Mouse (Mus musculus): ENCODE results near the gene Lypd3.

Gene Lypd3

DNA sequence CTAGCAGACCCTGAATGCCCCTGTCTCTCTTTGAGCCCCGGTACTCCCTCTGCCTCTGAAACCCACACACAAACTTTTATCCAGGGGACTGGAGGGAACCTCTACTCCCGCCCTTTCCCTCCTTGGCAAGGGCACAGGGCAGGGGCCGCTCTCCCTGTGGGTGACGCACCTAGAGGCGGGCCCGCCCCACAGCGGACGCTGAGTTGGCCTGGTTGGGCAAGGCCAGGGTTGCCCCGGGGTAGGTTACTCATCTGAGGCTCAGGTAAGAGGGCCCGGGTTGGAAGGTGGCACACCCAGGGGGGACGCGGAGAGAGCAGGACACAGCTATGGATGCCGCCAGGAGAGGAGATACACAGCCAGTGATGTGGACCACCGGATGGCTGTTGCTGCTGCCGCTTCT is at the start of gene Lypd3:
Lypd3 (plus strand) TSS at position 287 of the 400 bp plus-strand sequence.
- no peak for DNase-seq

DNA sequence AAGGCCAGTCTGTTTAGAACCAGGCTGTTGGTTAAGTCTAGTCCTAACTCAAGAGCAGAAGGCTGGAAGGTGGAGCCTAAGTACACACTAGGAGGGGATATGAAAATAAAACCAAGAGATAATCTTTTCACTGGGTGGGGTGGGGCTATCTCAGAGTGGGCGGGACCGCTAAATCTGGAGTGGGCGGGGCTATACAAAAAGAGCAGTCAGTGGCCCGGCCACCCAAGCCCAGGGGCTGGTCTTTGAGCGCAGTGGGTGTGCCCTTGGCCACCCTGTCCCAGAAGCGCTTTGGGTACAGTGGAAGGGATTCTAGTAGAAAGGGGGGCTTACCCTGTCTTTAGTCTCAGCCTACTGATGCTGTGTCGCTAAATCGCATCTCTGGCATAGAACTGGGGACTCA is 49.5 kb upstream of the Lypd3 start:
- DNase-seq = peak in 1 of 2 experiments; percentile 24

DNA sequence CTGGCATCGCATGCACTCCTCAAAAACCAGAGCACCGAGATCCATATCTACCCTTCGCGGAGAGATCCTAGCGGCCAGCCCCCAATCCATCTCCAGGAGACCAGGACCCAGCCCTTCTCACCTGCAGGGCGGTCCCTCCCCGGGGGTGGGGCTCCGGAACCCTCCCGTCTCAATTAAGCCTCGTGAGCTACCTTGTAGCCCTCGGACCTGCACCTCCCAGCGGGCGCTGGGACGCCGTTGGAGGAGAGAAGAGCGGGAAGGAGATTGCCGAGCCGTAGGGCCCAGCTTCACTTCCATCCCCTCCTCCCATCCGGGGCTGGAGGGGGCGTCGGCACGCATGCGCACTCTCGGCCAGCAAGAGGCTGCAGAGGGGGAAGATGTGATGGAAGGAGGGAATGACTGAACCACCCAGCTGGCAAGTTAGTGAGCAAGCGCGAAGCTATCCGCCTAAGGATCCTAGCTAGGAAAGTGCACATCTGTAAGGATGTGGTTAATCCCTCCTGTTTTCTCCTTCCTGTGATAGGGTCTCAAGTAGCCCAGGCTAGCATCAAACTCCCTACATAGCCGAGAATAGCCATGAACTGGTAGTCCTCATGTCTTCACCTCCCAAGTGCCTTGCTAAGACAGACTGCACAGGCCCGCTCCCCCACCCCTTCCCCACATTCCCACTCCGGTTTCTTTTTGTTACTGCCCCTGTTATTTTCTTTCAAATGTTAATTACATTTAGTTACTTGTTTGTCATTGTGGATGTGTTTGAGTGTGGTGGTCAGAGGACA is 48.8 kb upstream of the Lypd3 start, which contains the start of the genes Ethe1 and Zfp575:
Ethe1 (plus strand) TSS at position 214 of the 776 bp plus-strand sequence.
Zfp575 (minus strand) TSS at position 312 of the 776 bp plus-strand sequence.
- DNase-seq = peak; percentile 82 to 86

DNA sequence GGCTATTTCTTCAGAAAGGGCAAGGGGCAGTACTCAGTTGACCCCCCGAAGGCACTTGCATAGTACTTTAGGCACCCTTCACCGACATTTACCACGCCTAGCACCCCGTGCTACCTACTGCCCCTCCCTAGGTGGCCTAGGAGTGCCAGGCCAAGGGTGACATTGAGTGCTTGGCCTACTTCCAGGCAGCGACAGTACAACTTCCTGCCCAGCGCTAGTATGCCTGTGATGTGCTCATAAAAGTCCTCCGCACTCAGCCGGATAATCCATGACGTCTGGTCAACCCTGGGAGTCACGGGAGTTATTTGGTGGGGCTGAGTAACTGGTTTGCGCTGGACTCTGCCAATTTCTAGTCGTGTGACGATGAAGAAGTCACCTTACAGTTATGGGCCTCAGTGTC is 48.0 kb upstream of the Lypd3 start:
- no peak for DNase-seq

DNA sequence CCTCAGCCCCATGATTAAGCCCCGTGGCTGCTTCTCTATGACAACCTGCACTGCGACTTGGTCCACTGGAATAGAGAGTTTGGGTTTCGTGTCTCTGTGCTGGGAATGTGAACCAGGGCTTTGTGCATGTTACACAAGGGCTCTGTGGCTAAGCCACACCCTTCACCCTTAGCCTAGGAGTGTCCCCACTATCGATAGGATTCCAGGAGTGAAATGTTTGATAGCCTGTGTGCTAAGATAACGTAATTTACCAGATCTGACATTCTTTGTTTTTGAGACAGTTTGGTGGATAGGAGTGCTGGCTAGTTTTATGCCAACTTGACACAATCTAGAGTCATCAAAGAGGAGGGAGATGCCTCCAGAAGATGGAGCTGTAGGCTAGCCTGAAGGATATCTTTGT is 44.6 kb upstream of the Lypd3 start:
- no peak for DNase-seq

DNA sequence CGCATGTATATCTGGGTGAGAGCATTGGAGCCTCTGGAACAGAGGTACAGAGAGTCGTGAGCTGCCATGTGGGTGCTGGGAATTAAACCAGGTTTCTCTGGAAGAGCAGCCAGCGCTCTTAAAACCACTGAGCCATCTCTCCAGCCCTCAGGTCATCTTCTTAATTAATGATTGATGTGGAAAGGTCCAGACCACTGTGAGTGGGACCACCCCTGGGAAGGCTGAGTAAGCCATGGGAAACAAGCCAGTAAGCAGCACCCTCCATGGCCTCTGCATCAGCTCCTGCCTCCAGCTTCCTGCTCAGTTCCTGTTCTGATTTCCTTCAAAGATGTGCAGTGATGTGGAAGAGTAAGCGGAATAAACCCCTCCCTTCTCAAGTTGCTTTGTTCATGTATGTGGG is 44.2 kb upstream of the Lypd3 start:
- no peak for DNase-seq

DNA sequence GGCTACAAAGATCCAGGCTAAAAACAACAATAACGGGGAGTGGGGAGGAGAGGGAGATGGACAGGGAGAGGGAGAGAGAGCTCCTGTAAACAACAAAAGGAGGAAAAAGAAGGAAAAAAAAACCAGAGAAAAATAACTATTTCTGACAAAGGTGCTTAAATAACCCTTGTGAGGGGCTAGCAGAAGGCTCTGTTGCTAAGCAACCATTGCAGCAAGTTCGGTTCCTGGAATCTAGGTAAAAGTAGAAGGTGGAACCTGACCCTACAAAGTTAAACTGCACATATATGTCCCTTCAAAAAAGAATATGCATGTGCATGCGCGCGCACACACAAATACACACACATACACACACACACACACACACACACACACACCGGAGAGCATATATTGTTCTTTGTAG is 43.6 kb upstream of the Lypd3 start:
- no peak for DNase-seq

DNA sequence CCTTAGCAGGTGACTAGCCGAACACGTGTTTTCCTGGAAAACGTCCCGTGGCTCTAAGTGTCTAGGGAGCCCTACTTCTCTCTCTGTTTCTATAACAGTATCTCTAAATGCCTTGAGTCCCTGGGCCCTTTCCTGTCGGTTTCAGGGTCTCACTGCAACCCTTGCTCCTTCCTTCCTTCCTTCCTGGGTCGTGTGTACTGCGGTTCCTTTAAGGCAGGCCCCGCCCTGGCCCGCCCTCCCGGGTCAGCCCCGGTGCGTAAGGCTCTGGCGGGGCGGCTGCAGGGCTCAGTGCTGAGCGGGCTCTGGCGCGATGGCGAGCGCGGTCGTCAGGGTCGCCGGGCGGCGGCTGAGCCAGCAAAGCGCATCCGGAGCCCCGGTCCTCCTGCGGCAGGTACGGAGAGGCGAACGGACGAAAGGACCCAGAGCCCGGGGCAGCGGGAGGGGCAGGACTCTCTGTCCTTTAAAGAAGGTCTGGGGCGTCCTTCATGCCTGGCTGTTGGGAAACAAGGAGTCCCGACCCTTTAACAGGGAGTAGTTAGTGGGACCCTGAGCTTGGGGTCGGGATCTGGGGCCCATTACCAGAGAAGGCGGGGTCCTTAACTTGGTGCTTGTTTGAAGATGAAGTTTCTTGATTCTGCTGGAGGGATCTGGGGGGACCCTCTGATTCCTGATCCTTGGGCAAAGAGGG is 42.6 kb upstream of the Lypd3 start:
- peak; percentile 72 to 82 for DNase-seq

DNA sequence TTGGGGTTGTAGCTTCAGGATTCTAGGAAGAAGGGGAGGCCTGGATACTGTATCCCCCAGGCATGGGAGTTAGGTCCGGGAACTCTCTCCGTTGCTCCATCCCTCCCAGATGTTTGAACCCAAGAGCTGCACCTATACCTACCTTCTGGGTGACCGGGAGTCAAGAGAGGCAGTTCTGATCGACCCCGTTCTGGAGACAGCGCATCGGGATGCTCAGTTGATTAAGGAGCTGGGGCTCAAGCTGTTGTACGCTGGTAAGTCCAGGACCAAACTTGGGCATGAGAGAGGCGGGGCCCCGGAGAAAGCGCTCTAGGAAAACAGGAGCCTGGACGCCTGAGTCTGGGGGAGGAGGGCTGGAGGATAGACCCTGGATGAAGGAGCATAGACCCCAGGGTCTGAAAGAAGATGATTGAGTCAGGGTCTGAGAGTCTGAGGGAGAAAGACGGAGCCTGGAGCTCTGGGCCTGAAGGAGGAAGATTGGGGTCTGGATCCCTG is 42.0 kb upstream of the Lypd3 start:
- no peak for DNase-seq

DNA sequence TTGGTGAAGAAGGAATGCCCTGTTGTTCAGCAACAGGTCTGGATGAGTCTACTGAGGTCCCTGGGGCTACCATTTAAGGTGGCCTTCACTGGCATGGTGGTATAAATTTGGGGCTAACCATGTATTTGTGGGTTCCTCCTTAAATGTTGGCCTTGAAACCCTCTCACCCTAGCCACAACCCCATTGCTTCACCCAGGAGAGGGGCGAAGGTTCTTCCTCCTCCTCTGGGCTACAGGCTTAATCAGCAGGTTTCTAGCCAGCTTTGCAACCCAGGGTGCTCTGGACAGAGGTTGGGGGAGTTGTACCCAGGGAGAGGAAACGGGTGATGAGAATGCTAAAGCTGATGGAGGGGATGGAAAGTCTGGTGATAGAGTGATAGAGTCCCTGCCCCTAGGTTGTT is 40.9 kb upstream of the Lypd3 start:
- DNase-seq = no peak

DNA sequence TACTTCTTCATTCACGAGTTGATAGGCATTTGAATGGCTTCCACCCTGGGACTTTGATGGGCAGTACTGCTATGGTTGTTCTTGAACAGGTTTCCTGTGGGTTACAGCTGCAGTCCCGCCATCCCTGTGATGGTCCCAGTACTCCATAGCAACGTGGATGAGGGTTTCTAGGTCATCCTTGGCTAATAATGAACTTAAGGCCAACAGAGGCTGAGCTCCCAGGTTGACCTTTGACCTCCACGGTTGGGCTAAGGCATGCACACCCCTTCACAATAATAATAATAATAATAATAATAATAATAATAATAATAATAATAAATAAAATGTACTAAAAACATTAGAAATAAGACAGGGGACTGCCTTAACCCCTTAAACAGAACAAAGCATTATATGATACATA is 38.2 kb upstream of the Lypd3 start:
- no peak for DNase-seq

DNA sequence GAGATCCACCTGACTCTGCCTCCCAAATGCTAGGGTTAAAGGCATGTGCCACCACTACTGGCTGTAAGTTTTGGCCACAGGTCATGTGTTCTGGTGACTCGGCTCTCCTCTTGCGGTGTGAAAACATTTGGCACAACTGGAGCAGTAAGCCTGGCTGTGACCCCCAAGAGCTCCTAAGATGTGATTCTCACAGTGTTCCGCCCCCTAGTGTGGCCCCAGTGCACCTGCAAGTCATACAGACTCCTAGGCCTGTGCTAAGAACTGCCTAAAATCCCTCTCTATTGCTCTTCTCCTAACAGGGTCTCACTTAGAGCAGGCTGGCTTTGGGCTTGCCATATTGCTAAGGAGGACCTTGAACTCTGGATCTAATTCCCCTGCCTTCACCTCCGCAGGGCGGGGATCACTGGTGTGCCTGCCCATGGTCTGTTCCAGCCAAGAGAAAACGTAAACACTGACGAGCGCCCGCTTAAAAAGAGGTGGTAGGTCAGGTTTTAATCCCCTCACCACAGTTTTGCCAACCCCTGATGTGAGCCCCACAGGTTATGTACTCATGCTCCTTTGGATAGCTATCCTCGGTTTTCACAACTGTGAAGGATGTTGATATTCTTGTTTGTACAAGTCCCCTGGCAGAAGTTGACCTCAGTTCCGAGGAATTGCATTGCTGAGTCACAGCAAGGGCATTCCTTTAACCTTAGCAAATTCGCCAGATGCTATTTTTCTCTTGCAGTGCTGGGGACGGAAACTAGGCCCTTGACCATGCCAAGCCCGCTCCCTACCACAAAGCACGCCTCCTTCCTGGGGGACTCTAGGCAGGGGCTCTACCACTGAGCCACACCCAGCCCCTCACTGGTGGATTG is 36.9 kb upstream of the Lypd3 start:
- DNase-seq = no peak

DNA sequence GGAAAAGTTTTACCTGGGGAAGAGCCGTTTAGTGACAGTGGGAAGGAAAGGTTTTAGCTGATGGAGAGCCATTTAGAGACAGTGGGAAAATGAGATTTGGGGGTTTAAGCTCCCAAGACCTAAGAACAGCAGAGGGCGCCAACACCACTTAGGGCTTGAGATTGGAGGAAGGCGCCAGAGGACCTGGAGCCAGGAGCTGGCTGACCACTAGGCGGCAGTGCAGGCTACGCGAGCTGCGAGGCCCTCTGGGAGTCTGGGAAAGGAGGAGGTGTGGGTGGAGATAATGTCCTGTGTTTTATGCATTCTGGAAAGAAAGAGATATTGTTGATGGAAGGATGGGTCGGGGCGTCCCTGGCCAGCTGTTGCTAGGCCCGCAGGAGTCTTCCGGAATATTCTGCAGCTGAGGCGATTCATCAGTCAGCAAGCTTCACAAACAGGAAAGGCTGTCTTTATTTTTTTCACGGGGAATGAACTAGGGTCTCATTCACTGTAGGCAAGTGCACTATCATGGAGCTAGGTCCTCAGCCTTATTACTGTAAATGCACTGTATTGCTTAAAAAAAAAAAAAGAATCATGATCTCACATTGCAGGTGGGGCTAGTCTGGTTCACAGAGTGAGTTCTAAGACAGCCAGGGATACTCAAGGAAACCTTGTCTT is 35.3 kb upstream of the Lypd3 start:
- DNase-seq = peak; percentile 98 to 100

DNA sequence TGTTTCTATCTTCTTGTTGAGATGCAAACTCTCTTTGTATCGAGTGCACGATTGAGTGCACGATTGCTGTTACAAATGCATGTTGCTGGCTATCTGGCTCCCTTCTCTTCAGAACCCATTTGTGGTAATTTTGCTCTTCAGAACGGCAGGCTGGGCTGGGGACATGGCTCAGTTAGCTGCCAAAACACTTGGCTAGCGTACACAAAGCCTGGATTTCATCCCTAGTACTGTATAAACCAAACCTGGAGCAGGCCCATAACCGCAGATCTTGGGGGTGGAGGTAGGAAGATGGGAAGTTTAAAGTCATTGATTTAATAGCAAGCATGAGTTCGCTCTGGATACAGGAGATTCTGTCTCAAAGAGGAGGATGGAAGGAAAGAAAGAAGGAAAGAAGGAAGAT is 30.8 kb upstream of the Lypd3 start:
- DNase-seq = peak; percentile 30 to 49

DNA sequence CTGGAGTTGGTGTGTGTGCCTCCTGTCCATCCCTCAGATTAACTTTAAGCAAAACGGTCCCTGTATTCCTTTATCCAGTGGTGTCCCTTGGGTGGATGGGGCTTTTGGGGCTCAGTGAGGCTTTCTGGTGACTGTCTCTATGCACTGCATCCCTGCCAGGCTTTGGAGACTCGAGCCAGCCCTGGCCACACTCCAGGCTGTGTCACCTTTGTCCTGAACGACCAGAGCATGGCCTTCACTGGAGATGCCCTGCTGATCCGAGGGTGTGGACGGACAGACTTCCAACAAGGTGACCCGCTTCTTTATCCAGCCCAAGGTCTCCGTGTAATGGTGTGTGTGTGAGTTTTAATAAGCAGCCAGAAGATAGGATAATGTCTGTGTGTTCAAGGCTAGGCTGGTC is 30.3 kb upstream of the Lypd3 start:
- DNase-seq = no peak

DNA sequence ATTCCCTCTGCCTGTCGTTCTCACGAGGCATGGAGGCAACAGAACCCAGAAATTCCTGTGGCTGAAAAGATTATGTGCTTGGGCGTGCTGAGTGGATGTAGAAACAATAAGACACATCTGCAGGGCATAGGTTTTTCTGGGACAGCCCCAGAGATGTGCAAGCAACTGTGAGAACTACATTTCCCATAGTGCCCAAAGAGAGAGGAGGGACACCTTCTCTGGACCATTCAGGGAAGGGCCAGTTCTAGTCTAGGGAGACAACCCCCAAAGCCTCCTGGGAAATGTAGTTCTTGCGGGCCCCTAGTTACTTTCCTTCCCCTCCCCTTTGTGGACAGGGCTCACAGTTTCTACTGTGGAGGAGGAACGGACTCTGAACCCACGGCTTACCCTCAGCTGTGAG is 28.3 kb upstream of the Lypd3 start:
- peak; percentile 46 to 50 for DNase-seq

DNA sequence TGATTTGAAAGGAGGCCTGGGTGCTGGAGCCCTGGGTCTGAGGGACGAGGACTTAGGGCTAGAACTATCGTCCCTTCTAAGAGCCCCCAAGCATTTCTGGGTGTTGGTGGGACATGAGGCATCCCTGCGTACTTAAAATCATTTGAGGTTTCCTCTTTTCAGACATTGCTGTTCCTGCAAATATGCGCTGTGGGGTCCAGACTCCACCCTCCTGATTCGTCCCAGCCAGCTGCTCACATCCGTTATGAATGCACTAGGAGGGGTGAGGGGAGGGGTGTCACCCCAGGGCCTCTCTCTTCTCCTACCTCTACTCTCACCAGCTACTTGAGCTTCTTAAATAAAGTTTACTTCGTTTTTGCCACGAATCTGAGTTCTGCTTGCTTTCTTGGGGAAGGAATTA is 27.8 kb upstream of the Lypd3 start:
- no peak for DNase-seq

DNA sequence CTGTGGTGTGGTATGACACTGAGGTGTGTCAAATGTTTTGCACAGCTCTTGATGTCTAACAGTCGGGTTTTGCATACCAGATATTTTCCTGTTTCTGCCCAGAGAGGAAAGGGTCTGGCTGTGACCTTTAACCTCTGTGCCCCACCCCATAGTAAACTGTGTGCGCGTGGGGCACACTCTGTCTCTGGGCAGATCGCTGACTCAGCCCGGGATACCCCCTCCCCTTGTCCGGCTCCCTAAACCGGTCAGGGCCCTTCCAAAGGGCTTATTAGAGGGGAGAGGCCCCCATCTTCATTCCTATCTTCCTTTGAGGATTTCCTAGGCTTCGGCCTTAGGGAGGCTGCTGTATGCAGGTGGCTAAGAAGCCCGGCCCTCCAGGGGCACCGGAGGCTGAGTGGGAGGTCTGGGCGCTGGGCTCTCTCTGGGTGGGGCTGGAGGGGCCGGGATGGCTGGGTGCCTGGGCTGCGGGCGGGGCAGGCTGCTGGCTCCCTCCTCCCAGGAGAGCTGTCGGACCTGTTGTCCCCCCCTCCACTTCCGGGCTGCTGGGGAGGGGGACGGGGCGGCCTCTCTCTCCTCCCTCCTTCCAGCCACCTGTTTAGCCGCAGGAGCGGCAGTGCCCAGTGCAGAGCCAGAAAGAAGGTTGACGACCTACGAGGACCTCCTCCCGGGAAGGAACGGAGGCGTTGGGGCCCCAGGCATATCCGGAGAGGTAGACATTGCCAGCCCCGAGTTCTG is 26.0 kb upstream of the Lypd3 start, which contains the start of gene Phldb3:
Phldb3 (plus strand) TSS at position 620 of the 735 bp plus-strand sequence.
- no peak for DNase-seq

DNA sequence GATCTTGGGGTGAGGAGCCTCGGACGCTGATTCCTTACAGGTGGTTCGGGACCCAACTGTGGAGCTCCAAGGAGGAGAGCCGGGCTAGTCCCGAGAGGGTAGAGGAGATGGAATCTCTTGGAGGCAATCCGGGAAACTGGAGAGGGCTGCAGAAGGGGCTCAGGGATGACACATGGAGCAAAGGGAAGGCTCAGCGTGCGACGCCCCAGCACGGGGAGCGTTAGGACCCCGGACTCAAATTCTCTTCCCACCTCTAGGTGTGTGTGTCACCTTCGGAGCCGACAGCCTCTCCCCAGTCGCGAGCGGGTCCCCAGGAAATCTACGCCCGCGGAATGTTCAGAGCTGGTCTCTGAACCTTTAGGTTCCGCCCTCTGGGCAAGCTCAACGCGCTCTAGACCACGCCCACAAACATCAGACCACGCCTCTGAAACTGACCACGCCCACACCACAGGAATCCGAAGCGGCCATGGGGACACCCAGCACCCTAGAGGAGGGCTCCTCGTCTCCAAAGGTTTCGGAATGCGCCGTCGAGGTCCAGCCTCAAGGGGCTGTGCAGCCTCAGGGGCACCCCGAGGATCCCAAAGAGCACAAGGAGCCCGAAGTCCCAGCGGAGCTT is 25.4 kb upstream of the Lypd3 start:
- DNase-seq = peak in 1 of 2 experiments; percentile 53

DNA sequence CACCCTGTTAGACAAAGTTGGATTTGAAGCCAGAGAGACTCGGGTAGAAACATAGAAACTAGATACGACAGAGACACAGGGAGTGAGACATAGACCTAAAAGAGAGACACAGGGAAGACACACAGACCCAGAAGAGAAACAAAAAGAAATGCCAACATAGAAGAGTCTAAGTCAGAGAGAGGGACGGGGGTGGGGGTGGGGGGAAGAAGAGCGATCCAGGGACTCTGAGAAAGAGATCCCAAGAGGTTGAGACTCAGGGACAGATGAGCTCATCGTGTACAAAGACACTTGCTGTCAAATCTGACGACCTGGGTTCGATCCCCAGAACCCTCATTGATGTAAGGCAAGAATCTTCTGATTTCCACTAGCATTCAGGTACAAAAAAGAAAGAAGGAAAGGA is 24.6 kb upstream of the Lypd3 start:
- DNase-seq = no peak

DNA sequence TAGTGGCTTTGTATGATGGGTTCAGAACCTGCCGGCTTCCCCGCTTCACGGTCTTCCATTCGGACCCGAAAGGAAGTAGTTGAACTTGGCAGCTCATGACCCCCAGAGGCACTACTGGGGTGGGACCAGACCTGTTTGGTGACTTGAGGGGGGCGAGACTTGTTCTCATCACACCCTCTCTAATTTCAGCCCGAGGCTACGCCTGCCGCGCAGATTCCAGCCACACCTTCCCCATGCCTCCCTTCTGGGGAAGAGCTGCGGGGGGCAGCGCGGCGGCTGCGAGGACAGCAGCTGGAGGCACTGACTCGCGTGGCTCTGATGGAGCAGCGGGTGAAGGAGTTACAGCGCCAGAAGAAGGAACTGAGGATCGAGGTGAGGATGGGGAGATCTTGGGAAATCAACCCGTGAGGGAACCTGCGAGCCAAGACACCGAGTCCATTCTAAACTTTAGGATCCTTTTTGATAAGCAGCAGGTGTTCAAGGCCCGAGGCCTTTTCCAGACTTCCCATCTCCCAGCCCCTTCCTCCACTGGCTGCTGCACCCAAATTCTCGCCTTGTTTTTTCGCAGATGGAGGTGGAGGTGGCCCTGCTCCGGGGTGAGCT is 23.9 kb upstream of the Lypd3 start:
- DNase-seq = no peak

Data from cerebellum, postnatal 14 days (tissue).